Mouse (Mus musculus) forebrain, postnatal 0 days (tissue): ENCODE data around the gene Ccdc92b. TPM values are rescaled to one million over a fixed set of nuclear protein-coding genes. Genes with fewer than 3 reads are reported as not detected.
A peak's percentile ranks its signal among the peaks of the same experiment; 100 is the strongest.
"Not testable (repeated sequence)": the region's sequence is repeated elsewhere in the genome, so short reads cannot be mapped to it uniquely, and the experiment has no call there.

Experiments
- ATAC-seq: fragments of 200-750 bp; cut with Nextera tagmentation; 2 replicates; pipeline ENCODE4 v1.8.0; 2017; ENCODE audit warnings: mild to moderate bottlenecking, moderate library complexity
- DNase-seq: peaks from one replicate; pipeline ENCODE4 v3.0.0-alpha.2; 2015
- H3K27ac ChIP-seq: fragments of 300-500 bp; sonication (generic); 2 replicates; pipeline ENCODE4 v1.5.1; 2014; ENCODE audit warnings: low read depth, mild to moderate bottlenecking, antibody characterized with exemption, low read length, moderate library complexity, mixed read lengths
- H3K27me3 ChIP-seq: fragments of 300-500 bp; sonication (generic); 2 replicates; pipeline ENCODE4 v1.6.1; 2014; ENCODE audit warnings: mild to moderate bottlenecking, low read length, mixed read lengths; ENCODE audit not compliant: insufficient read depth
- H3K36me3 ChIP-seq: fragments of 300-500 bp; sonication (generic); 2 replicates; pipeline ENCODE4 v1.6.1; 2014; ENCODE audit warnings: mild to moderate bottlenecking, moderate library complexity; ENCODE audit not compliant: insufficient read depth
- H3K4me1 ChIP-seq: fragments of 300-500 bp; sonication (generic); 2 replicates; pipeline ENCODE4 v1.6.1; 2014; ENCODE audit warnings: antibody characterized with exemption; ENCODE audit not compliant: insufficient read depth
- H3K4me2 ChIP-seq: fragments of 300-500 bp; sonication (generic); 2 replicates; pipeline ENCODE4 v1.6.1; 2014; ENCODE audit warnings: low read depth, mild to moderate bottlenecking, moderate library complexity
- H3K4me3 ChIP-seq: fragments of 300-500 bp; sonication (generic); 2 replicates; pipeline ENCODE4 v1.5.1; 2014; ENCODE audit warnings: low read depth, low read length, mixed read lengths
- H3K9ac ChIP-seq: fragments of 300-500 bp; sonication (generic); 2 replicates; pipeline ENCODE4 v1.6.1; 2014; ENCODE audit warnings: mild to moderate bottlenecking
- H3K9me3 ChIP-seq: fragments of 300-500 bp; sonication (generic); 2 replicates; pipeline ENCODE4 v1.6.1; 2016; ENCODE audit warnings: low read length
- CTCF ChIP-seq: sonication (generic); IDR thresholded peaks from 2 replicates; pipeline ENCODE4 v1.5.1; 2016; ENCODE audit warnings: antibody characterized with exemption, control low read depth, low read depth
- WGBS: fragments of 180-500 bp; shearing (Covaris S2); extraction: QIAGEN DNeasy Blood & Tissue Kit; methylation state at CpG from one replicate; pipeline ENCODE4 v1.1.7; 2014; 5-methylcytosine and 5-hydroxymethylcytosine counted together
- polyA plus RNA-seq: library from polyadenylated mRNA; unstranded; fragments of >200 nt; fragmentation: Nextera tagmentation; extraction: Ambion mirVana; gene quantifications from 2 replicates; pipeline ENCODE4 v1.2.1, GENCODE M21; 2015
- total RNA-seq: library from RNA; depleted of rRNA; stranded (reverse); fragments of >200 nt; gene quantifications from 2 replicates; pipeline ENCODE4 v1.2.3, GENCODE M21; 2014

Ccdc92b gene
- total and polyA plus RNA-seq, 2 experiments from 2014 or later = 4.1 to 14.2 TPM

DNA sequence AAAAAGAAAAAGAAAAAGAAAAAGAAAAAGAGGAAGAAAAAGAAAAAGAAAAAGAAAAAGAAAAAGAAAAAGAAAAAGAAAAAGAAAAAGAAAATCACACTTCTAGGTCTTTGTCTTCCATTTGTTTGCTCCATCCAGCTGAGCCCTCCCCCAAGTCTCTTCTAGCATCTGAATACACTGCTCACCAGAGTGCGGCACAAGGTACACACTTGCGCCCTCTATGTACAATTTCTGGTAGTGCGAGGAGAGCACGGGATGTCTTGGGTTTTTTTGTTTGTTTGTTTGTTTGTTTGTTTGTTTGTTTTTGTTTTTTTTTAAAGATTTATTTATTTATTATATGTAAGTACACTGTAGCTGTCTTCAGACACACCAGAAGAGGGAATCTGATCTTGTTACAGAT, 38.1 kb upstream of the Ccdc92b start:
- H3K4me3 ChIP-seq, H3K9ac ChIP-seq, H3K4me2 ChIP-seq, H3K27me3 ChIP-seq, DNase-seq, H3K4me1 ChIP-seq, ATAC-seq, H3K36me3 ChIP-seq, H3K9me3 ChIP-seq, H3K27ac ChIP-seq: not testable (repeated sequence)
- 53% methylated on average over 4 of the region's 4 CpGs for WGBS
- peak; percentile 38 for TF ChIP-seq CTCF

GRCm38 (mm10) chr11:74582464-74582863, 36.9 kb upstream of the Ccdc92b start:
- H3K9ac ChIP-seq = no peak overlapping the region
- H3K4me2 ChIP-seq = no peak overlapping the region
- H3K4me3 ChIP-seq = no peak overlapping the region
- DNase-seq (no peak), ATAC-seq (no peak)
- peaks cover 8% of the 10 kb centered on the region; the same call in 1 of the 2 replicates for H3K4me1 ChIP-seq
- no peak overlapping the region for H3K27ac ChIP-seq
- no peak for TF ChIP-seq CTCF
- H3K36me3 ChIP-seq = no peaks in the 10 kb centered on the region
- H3K27me3 ChIP-seq = no peaks in the 10 kb centered on the region
- no peaks in the 10 kb centered on the region for H3K9me3 ChIP-seq
- WGBS = 74% methylated on average over 3 of the region's 3 CpGs

DNA sequence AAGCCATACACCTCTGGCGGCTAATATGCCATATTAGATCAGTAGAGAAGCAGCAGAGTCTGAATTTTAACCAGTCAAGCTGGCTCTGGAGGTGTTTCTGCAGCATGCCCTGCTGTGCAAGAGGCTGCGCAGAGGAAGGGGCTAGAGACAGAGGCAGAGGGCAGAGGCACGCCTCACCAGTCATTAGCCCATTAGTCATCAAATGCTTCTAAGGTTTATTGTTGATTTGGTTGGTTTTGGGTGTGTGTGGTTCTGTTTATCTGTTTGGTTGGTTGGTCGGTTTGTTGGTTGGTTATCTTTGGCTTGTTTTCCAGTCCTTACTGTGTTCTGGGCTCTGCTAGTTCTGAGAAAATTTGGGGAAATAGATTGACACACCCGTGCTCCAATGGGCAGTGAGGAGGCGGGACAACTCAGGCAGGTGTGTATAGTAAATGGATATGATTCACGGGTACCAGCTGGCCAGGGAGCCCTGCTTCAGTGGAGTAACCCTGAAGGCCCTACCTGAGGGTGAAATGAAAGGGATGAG, 35.5 kb upstream of the Ccdc92b start:
- no peak overlapping the region for H3K9ac ChIP-seq
- H3K4me1 ChIP-seq = peaks cover 8% of the 10 kb centered on the region; the same call in 1 of the 2 replicates
- no peak overlapping the region for H3K27ac ChIP-seq
- no peaks in the 10 kb centered on the region for H3K9me3 ChIP-seq
- DNase-seq (no peak), ATAC-seq (no peak)
- no peaks in the 10 kb centered on the region for H3K36me3 ChIP-seq
- 74% methylated on average over 7 of the region's 7 CpGs for WGBS
- no peaks in the 10 kb centered on the region for H3K27me3 ChIP-seq
- no peak for TF ChIP-seq CTCF
- no peak overlapping the region for H3K4me3 ChIP-seq
- H3K4me2 ChIP-seq = no peak overlapping the region

GRCm38 (mm10) chr11:74584946-74585723, 34.3 kb upstream of the Ccdc92b start:
- ATAC-seq (no peak), DNase-seq (no peak)
- TF ChIP-seq CTCF = no peak
- Histone ChIP-seq H3K9ac (no peak overlapping the region), H3K36me3 (no peaks in the 10 kb centered on the region), H3K4me2 (no peak overlapping the region), H3K9me3 (no peaks in the 10 kb centered on the region), H3K4me3 (no peak overlapping the region), H3K27me3 (no peaks in the 10 kb centered on the region), H3K4me1 (peaks cover 8% of the 10 kb centered on the region; the same call in 1 of the 2 replicates), H3K27ac (no peak overlapping the region)
- 64% methylated on average over 10 of the region's 10 CpGs for WGBS

DNA sequence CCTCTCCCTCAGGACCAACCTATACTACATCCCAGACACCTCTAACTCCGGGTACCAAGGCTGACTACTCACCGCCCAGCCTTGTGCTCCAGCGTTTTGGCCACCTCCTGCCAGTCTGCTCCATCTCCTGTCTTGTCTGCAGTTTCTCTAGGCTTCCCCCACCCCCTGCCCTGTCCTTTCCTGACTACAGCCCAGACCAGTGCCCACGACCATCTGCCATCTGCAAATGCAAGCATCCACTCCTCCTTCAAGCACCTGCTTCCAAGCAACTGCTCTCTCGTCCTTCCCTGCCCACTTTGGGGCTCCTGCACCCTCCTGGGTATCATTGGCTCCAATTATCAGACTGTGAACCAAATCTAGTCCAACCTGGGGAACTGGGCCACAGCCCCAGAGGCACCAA, 33.0 kb upstream of the Ccdc92b start:
- H3K27me3 ChIP-seq = no peaks in the 10 kb centered on the region; the same call in 1 of the 2 replicates
- H3K4me3 ChIP-seq = no peak overlapping the region
- H3K36me3 ChIP-seq = no peaks in the 10 kb centered on the region
- no peaks in the 10 kb centered on the region for H3K9me3 ChIP-seq
- DNase-seq (no peak), ATAC-seq (no peak)
- no peak for TF ChIP-seq CTCF
- no peak overlapping the region for H3K9ac ChIP-seq
- no peak overlapping the region for H3K27ac ChIP-seq
- no peak overlapping the region for H3K4me2 ChIP-seq
- 65% methylated on average over 5 of the region's 5 CpGs for WGBS
- peaks cover 8% of the 10 kb centered on the region; the same call in 1 of the 2 replicates for H3K4me1 ChIP-seq

DNA sequence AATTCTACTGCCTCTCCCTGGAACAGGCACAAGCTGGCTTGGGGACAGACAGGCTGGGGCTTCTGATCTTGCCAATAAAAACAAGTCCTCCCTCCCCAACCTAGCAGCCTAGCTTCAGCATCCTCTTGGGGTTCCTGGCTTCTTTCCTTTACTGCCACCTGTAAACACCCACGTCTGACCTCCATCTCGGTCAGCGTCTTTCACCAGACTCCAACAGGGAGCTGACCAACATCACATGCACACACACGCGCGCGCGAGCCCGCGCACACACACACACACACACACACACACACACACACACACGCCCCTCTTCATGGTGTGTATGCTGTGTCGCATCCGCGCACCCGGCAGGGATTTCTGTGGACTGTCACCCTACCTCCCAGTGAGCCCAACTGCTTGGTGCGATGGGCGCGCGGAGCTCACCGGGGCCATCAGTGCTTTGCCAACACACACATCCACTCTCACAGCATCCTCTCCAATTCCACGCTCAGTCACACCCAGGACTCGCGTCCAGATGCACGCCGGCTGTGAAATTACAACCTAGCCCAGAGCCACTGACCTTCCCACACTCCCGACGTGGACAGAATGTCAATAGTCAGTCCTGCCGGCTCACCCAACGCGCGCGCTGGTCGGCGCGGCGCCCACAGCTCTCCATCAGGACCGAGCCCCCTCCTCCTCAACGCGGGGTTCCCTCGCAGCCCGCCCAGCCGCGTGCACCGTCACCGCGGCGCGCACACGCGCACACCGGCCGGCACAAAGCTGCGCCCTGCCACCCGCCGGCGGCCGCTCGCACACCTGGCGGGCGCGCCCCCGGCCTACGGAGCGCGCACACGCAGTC, 29.8 kb upstream of the Ccdc92b start:
- Histone ChIP-seq H3K9me3 (no peaks in the 10 kb centered on the region), H3K27ac (peak overlapping the region; percentile 78), H3K27me3 (no peaks in the 10 kb centered on the region; the same call in 1 of the 2 replicates), H3K4me2 (peak overlapping the region; percentile 59), H3K4me1 (no peaks in the 10 kb centered on the region), H3K36me3 (no peaks in the 10 kb centered on the region), H3K9ac (peak overlapping the region; percentile 77), H3K4me3 (peak overlapping the region; percentile 61)
- no peak for TF ChIP-seq CTCF
- WGBS = 4% methylated on average over 65 of the region's 66 CpGs
- DNase-seq (peak; percentile 91), ATAC-seq (peak; percentile 90)

DNA sequence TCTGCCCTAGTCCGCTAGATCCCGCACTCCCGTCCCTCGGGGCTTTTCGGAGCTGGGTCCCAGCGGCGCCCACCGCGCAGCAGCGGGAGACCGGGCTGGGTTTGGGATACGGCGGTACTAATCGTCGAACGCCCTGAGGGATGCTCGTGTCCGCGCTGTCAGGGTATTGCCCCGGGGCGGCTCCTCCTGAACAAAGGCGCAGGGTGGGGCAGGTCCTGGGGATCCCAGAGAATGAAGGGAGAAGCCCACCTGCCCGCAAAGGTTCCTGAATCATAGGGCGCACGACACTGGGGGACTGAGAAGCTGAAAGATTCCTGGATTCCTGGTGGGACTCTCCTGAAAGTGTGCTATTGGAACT, 29.2 kb upstream of the Ccdc92b start:
- no peak for TF ChIP-seq CTCF
- Histone ChIP-seq H3K9ac (peak overlapping the region; percentile 77), H3K4me2 (peak overlapping the region; percentile 59), H3K4me3 (peak overlapping the region; percentile 61), H3K9me3 (no peaks in the 10 kb centered on the region), H3K27me3 (no peaks in the 10 kb centered on the region; the same call in 1 of the 2 replicates), H3K36me3 (no peaks in the 10 kb centered on the region), H3K27ac (peak overlapping the region; percentile 78), H3K4me1 (no peaks in the 10 kb centered on the region)
- ATAC-seq = peak; percentile 59; the same call in 1 of the 2 replicates
- DNase-seq = no peak
- under 1% methylated on average over 24 of the region's 25 CpGs for WGBS
